Mouse (Mus musculus) testis, adult 2 months (tissue): Measurements from ENCODE around the gene Rbm24. TPM values are rescaled to one million over a fixed set of nuclear protein-coding genes. Genes with fewer than 3 reads are reported as not detected.

Experiments
- H3K27ac ChIP-seq: fragments of 200-500 bp; 2 replicates; pipeline ENCODE4 v1.5.1; 2012; ENCODE audit warnings: low read depth, low read length; ENCODE audit not compliant: control insufficient read depth, insufficient read depth
- H3K27me3 ChIP-seq: fragments of 200-500 bp; 2 replicates; pipeline ENCODE4 v1.6.1; 2012; ENCODE audit warnings: mild to moderate bottlenecking, low read length, moderate library complexity; ENCODE audit not compliant: control insufficient read depth, insufficient read depth
- H3K36me3 ChIP-seq: fragments of 200-500 bp; 2 replicates; pipeline ENCODE4 v1.6.1; 2012; ENCODE audit warnings: mild to moderate bottlenecking, low read length; ENCODE audit not compliant: control insufficient read depth, insufficient read depth
- H3K4me1 ChIP-seq: fragments of 200-500 bp; 2 replicates; pipeline ENCODE4 v1.6.1; 2012; ENCODE audit warnings: low read length; ENCODE audit not compliant: control insufficient read depth, insufficient read depth
- H3K4me3 ChIP-seq: fragments of 200-500 bp; 2 replicates; pipeline ENCODE4 v1.5.1; 2012; ENCODE audit warnings: low read depth, mild to moderate bottlenecking, low read length, moderate library complexity, mixed read lengths; ENCODE audit not compliant: control insufficient read depth
- CTCF ChIP-seq: fragments of 200-500 bp; IDR thresholded peaks from 2 replicates; pipeline ENCODE4 v1.5.1; 2012; ENCODE audit warnings: low read depth, mild to moderate bottlenecking, inconsistent platforms, low read length, moderate library complexity; ENCODE audit not compliant: control insufficient read depth, insufficient read depth, insufficient replicate concordance
- POLR2A ChIP-seq: fragments of 200-500 bp; IDR thresholded peaks from 2 replicates; pipeline ENCODE4 v1.6.1; 2012; ENCODE audit warnings: low read depth, mild to moderate bottlenecking, inconsistent platforms, low read length, moderate library complexity; ENCODE audit not compliant: control insufficient read depth
- polyA plus RNA-seq: library from polyadenylated mRNA; depleted of rRNA; stranded (reverse); fragments of >200 nt; gene quantifications from 2 replicates; pipeline ENCODE4 v1.2.3, GENCODE M21; 2012; rRNA removed

The Rbm24 gene
- polyA plus RNA-seq, result 0.52 and 1.6 TPM in 2 replicates

- H3K4me1 ChIP-seq, result peaks cover 13% of the 10 kb centered on the region
- H3K27ac ChIP-seq, result no peak within 1 kb of the TSS
- H3K4me3 ChIP-seq, result peak within 1 kb of the TSS; percentile 72
- H3K27me3 ChIP-seq, result peaks cover 3% of the 10 kb centered on the region; the same call in 1 of the 2 replicates
- TF ChIP-seq POLR2A, result no peak
- TF ChIP-seq CTCF, result no peak
- H3K36me3 ChIP-seq, result no peaks in the 10 kb centered on the region
These were observed at the start of gene Rbm24 for GRCm38 (mm10) chr13:46418141-46418601. Rbm24 (plus strand) TSS chr13:46418434.

GRCm38 (mm10) chr13:46372884-46373283, 45.4 kb upstream of the Rbm24 start:
- Histone ChIP-seq H3K27me3 (no peaks in the 10 kb centered on the region), H3K27ac (no peak overlapping the region), H3K4me1 (no peaks in the 10 kb centered on the region), H3K4me3 (no peak overlapping the region), H3K36me3 (no peaks in the 10 kb centered on the region)
- TF ChIP-seq CTCF (no peak), POLR2A (no peak)

- Histone ChIP-seq H3K4me3 (no peak overlapping the region), H3K36me3 (no peaks in the 10 kb centered on the region), H3K4me1 (no peaks in the 10 kb centered on the region), H3K27ac (no peak overlapping the region), H3K27me3 (no peaks in the 10 kb centered on the region)
- TF ChIP-seq CTCF (no peak), POLR2A (no peak)
These were observed 42.9 kb upstream of the Rbm24 start for GRCm38 (mm10) chr13:46375371-46375770.

GRCm38 (mm10) chr13:46387396-46387795, 30.8 kb upstream of the Rbm24 start:
- TF ChIP-seq CTCF (no peak), POLR2A (no peak)
- Histone ChIP-seq H3K27me3 (no peaks in the 10 kb centered on the region), H3K27ac (no peak overlapping the region), H3K4me3 (no peak overlapping the region), H3K36me3 (no peaks in the 10 kb centered on the region), H3K4me1 (no peaks in the 10 kb centered on the region)

DNA sequence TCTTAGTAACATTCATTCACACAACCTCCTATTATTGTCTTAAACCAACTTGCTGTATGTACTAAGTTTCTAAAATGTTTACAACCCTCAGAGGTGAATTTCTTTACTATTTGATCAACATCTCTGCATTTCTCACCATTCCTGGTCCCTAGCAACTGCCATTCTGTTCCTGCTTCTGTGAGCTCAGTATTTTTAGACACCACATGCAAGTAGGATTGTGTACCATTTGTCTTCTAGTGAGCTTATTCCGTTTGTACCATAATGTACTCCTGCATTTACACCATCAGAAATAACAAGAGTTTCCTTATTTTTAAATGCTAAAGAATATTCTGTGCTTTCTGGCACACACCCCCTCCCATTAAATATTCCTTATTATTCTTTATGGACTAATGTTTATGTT, 26.6 kb upstream of the Rbm24 start:
- Histone ChIP-seq H3K36me3 (no peaks in the 10 kb centered on the region), H3K27ac (no peak overlapping the region), H3K27me3 (no peaks in the 10 kb centered on the region), H3K4me1 (no peaks in the 10 kb centered on the region), H3K4me3 (no peak overlapping the region)
- TF ChIP-seq POLR2A (no peak), CTCF (no peak)

- H3K4me3 ChIP-seq, result no peak overlapping the region
- H3K27me3 ChIP-seq, result no peaks in the 10 kb centered on the region
- H3K4me1 ChIP-seq, result no peaks in the 10 kb centered on the region
- no peaks in the 10 kb centered on the region for H3K36me3 ChIP-seq
- H3K27ac ChIP-seq, result no peak overlapping the region
- no peak for TF ChIP-seq POLR2A
- no peak for TF ChIP-seq CTCF
These were observed 25.3 kb upstream of the Rbm24 start for GRCm38 (mm10) chr13:46392893-46393292.

DNA sequence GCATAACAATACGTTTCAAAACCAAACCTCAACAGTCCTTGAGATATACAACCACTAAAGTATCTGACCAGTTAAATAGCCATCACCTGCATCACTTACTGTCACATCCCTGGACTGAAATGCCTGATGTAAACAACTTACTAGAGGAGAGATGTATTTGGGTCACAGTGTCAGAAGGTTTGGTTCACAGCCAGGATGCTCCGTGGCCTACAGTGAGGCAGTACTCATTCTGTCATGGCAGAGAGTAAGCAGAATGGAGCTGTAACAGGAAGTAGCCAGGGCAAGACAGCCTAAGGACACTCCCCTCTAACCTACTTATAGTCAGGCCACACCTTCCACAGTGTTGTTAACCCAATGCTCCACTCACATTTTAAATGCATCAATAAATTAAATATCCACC, 24.3 kb upstream of the Rbm24 start:
- Histone ChIP-seq H3K4me1 (no peaks in the 10 kb centered on the region), H3K27me3 (no peaks in the 10 kb centered on the region), H3K27ac (no peak overlapping the region), H3K4me3 (no peak overlapping the region), H3K36me3 (no peaks in the 10 kb centered on the region)
- TF ChIP-seq POLR2A, result no peak
- TF ChIP-seq CTCF, result no peak

GRCm38 (mm10) chr13:46397235-46397634, 21.0 kb upstream of the Rbm24 start:
- TF ChIP-seq POLR2A, result no peak
- no peak for TF ChIP-seq CTCF
- Histone ChIP-seq H3K4me3 (no peak overlapping the region), H3K27ac (no peak overlapping the region), H3K36me3 (no peaks in the 10 kb centered on the region), H3K27me3 (no peaks in the 10 kb centered on the region), H3K4me1 (no peaks in the 10 kb centered on the region)
